ENCODE assay signal across 11 mouse cellular contexts in the genomic region with DNA sequence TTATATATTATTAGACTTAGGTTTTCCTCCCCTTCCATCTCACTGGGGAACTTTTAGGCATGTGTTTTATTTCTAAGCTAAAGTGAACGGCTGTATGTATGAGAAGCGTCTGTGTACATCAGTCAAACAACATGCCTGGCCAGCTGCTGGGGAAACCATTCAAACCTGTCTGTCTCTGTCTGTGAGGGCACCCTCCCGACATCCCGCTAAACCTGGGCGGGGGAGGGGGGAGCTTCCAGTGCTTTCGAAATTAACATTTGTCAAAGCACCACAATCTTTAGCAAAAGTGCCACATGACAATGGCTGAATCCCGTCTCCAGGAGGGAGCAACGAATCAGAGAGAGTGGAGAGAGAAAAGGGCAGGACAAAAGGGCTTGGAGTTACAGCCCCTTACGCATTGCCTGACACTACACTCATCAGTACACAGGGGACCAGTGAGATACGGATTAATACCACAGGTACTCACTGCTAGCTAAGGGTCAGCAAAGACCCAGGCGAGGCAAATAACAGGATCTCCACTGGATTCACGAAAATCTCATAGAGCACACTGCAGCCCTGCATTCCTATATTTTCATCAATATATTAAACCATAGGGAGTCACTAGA.
DNase-seq lines count a peak whose midpoint lies in the region; ATAC-seq lines count a peak whose summit lies in the region.
"Had no signal": no experiment of that assay in that cellular context is flagged by ENCODE, and none has a peak within 500 bp of the region (broad histone marks: within the 10 kb centered on the region; RNA-seq: fewer than 3 reads in every experiment).

No protein-coding gene starts in this region.

- no peaks in the 10 kb centered on the region for H3K27me3 ChIP-seq in embryonic facial prominence, embryonic 14.5 days (replicated peaks; ENCODE audit: control insufficient read depth, insufficient read depth, low read length)
- no peaks in the 10 kb centered on the region for H3K27me3 ChIP-seq in hindbrain, embryonic 14.5 days (ENCODE audit: control insufficient read depth, insufficient read depth, low read length)
- H3K27me3 ChIP-seq in intestine, embryonic 16.5 days (replicated peaks; ENCODE audit: control insufficient read depth, insufficient read depth, low read length): no peaks in the 10 kb centered on the region

- H3K9ac ChIP-seq in embryonic facial prominence, embryonic 14.5 days (ENCODE audit: low read depth, low read length): no peak overlapping the region
- peak overlapping the region; percentile 51 for H3K9ac ChIP-seq in hindbrain, embryonic 14.5 days
- no peak overlapping the region for H3K9ac ChIP-seq in intestine, embryonic 16.5 days (ENCODE audit: low read depth, low read length)

- 34% methylated on average over 12 of the region's 12 CpGs for WGBS in embryonic facial prominence, embryonic 14.5 days
- 11% methylated on average over 12 of the region's 12 CpGs for WGBS in hindbrain, embryonic 14.5 days
- WGBS in intestine, embryonic 16.5 days: 38% methylated on average over 12 of the region's 12 CpGs

- no peaks in the 10 kb centered on the region for H3K9me3 ChIP-seq in embryonic facial prominence, embryonic 14.5 days (ENCODE audit: control insufficient read depth, low read length)
- H3K9me3 ChIP-seq in hindbrain, embryonic 14.5 days (ENCODE audit: control insufficient read depth, low read length): no peaks in the 10 kb centered on the region
- H3K9me3 ChIP-seq in intestine, embryonic 16.5 days (ENCODE audit: control insufficient read depth, low read length): no peaks in the 10 kb centered on the region

- DNase-seq in embryo, embryonic 11 days: peak; percentile 40
- no peak for DNase-seq in embryonic facial prominence, embryonic 14.5 days (ENCODE audit: low spot score)
- DNase-seq in hindbrain, embryonic 14.5 days (ENCODE audit: low spot score): no peak
- peak; percentile 35 for DNase-seq in neural tube, embryonic 10.5 days (ENCODE audit: extremely low spot score, low spot score)
- no peak for DNase-seq in right cerebral cortex, postnatal 36 days (ENCODE audit: low spot score in 2 of 2)
- no peak for DNase-seq in left cerebral cortex, postnatal 10 days (ENCODE audit: extremely low spot score in 1 of 2, low spot score in 2 of 2)
- DNase-seq: cerebellum, adult 9-10 months; heart, adult 11 months; lung, adult 2 months had no signal

- intact Hi-C loops in left cerebral cortex, postnatal 10 days (cut with DNase I): loop anchor here (10.0 kb wide), 1 partner anchor 130 kb away; no protein-coding TSS in a partner anchor

- no peak overlapping the region for H3K27ac ChIP-seq in embryonic facial prominence, embryonic 14.5 days (replicated peaks; ENCODE audit: low read depth, low read length)
- peak overlapping the region; percentile 41; the same call in 1 of the 2 replicates for H3K27ac ChIP-seq in hindbrain, embryonic 14.5 days
- H3K27ac ChIP-seq in intestine, embryonic 16.5 days (ENCODE audit: low read length): no peak overlapping the region

- H3K36me3 ChIP-seq in embryonic facial prominence, embryonic 14.5 days (ENCODE audit: control insufficient read depth, insufficient read depth, low read length): peaks cover 48% of the 10 kb centered on the region
- peaks cover 34% of the 10 kb centered on the region for H3K36me3 ChIP-seq in hindbrain, embryonic 14.5 days (replicated peaks; ENCODE audit: control insufficient read depth, insufficient read depth)
- peaks cover 16% of the 10 kb centered on the region for H3K36me3 ChIP-seq in intestine, embryonic 16.5 days (ENCODE audit: control insufficient read depth, insufficient read depth, low read length)

- H3K4me3 ChIP-seq in embryonic facial prominence, embryonic 14.5 days (ENCODE audit: low read depth, low read length): no peak overlapping the region
- peak overlapping the region; percentile 19 for H3K4me3 ChIP-seq in hindbrain, embryonic 14.5 days (replicated peaks; ENCODE audit: low read length)
- no peak overlapping the region for H3K4me3 ChIP-seq in intestine, embryonic 16.5 days (ENCODE audit: low read length)

- ATAC-seq in embryonic facial prominence, embryonic 14.5 days (ENCODE audit: low read depth): peak; percentile 38; the same call in 1 of the 2 replicates
- no peak for ATAC-seq in hindbrain, embryonic 14.5 days (ENCODE audit: low FRiP score)
- no peak for ATAC-seq in intestine, embryonic 16.5 days
- ATAC-seq: inflammation-experienced regulatory T-cells, adult 6 months had no signal

- H3K4me2 ChIP-seq in embryonic facial prominence, embryonic 14.5 days (ENCODE audit: low read depth, low read length): no peak overlapping the region
- peak overlapping the region; percentile 45 for H3K4me2 ChIP-seq in hindbrain, embryonic 14.5 days (replicated peaks)
- no peak overlapping the region for H3K4me2 ChIP-seq in intestine, embryonic 16.5 days (ENCODE audit: low read depth, low read length)

- H3K4me1 ChIP-seq in embryonic facial prominence, embryonic 14.5 days (ENCODE audit: control insufficient read depth, insufficient read depth, low read length): peaks cover 23% of the 10 kb centered on the region
- peaks cover 30% of the 10 kb centered on the region for H3K4me1 ChIP-seq in hindbrain, embryonic 14.5 days (replicated peaks; ENCODE audit: control insufficient read depth, insufficient read depth, low read length)
- H3K4me1 ChIP-seq in intestine, embryonic 16.5 days (ENCODE audit: control insufficient read depth, insufficient read depth, low read length): no peaks in the 10 kb centered on the region

Comparison
In these comparisons a context has a peak if more than half of its experiments do, and no peak if none do; other contexts are left out.
1. DNase-seq: peak in embryo, embryonic 11 days (single experiment) and neural tube, embryonic 10.5 days (single experiment); none in embryonic facial prominence, embryonic 14.5 days (single experiment), hindbrain, embryonic 14.5 days (single experiment), right cerebral cortex, postnatal 36 days (0 of 2) and left cerebral cortex, postnatal 10 days (0 of 2).